Mouse (Mus musculus) bone marrow, adult 2 months (tissue): Measurements from ENCODE around the gene Reep1.
A peak's percentile ranks its signal among the peaks of the same experiment; 100 is the strongest.

Experiments used
- CTCF ChIP-seq: fragments of 200-500 bp; IDR thresholded peaks from 2 replicates; pipeline ENCODE4 v1.5.1; 2011; ENCODE audit warnings: low read length, control low read depth; ENCODE audit not compliant: control insufficient read depth, insufficient read depth
- POLR2A ChIP-seq: fragments of 200-500 bp; IDR thresholded peaks from 2 replicates; pipeline ENCODE4 v1.6.1; 2011; ENCODE audit warnings: low read depth, mild to moderate bottlenecking, control low read depth, low read length, borderline replicate concordance; ENCODE audit not compliant: control insufficient read depth

DNA sequence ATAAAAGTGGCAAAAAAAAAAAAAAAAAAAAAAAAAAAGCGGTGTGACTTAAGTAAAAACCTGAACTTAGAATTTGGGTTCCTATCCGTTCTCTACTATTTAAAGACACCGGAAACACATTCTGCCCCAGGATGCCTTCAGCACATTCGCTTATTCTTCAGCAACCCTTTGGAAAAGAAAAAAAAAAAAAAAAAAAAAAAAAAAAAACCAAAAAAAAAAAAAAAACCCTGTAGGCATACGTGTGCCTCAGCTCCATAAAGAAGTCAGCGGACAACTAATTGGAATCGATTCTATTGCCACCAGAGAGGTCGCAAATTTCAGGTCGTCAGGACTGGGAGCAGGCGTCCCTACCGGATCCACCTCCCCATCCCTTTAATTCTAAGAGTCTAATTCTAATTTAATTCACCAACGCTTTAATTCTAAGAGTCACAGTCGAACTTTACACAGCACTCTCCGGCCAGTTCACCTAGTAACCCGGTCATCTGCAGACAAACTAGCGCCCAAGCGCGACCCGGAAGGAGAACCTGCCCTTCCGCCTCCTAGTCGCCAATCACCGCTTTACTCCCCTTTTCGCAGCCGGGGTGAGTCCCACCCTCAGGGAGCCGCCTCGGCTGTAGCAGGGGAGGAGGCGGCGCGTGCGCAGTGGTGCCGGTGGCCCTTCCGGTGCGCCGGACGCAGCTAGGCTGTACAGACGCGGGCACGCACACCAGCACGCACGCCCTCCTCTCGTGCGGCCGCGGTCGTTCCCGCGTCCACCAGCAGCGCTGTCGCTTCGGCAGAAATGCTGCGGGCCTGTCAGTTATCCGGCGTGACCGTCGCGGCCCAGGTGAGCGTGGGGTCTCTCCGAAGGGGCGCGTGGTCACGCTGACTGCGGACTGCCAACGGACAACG is 123.6 kb downstream of the Reep1 start, which contains the start of gene Immt:
- TF ChIP-seq CTCF (no peak), POLR2A (peak; percentile 82; the same call in 1 of the 2 replicates)
